Comparison of ENCODE assay signal across 9 mouse cellular contexts in the genomic region with DNA sequence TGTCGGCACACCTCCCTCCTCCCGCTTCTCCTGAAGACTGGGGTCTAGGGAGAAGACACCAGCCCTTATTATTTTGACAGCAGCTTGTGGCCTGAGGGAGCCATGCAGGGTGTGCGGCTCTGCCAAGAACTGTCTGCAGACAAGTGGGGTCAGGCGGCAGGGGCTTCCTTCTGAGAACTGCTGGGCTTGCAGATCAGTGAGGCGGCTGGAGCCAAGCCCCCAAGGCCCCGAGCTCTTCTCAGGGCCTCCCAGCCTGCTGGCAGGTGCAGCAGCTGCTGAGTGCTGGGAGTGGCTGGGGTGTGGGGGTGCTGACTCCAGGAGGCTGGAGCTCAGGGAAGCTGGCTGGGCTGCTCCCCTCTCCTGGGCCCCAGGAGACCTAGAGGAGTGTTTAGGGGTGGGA. TPM values are rescaled to one million over a fixed set of nuclear protein-coding genes. Genes with fewer than 3 reads are reported as not detected.
DNase-seq lines count a peak whose midpoint lies in the region; ATAC-seq lines count a peak whose summit lies in the region.
"Had no signal": no experiment of that assay in that cellular context is flagged by ENCODE, and none has a peak within 500 bp of the region (broad histone marks: within the 10 kb centered on the region; RNA-seq: fewer than 3 reads in every experiment).

No protein-coding gene starts in this region.

- peaks cover 51% of the 10 kb centered on the region for H3K4me1 ChIP-seq in forebrain, embryonic 10.5 days
- peaks cover 22% of the 10 kb centered on the region for H3K4me1 ChIP-seq in hindbrain, embryonic 16.5 days (ENCODE audit: control insufficient read depth, insufficient read depth, low read depth, low read length)
- H3K4me1 ChIP-seq in neural tube, embryonic 13.5 days (replicated peaks), result peaks cover 37% of the 10 kb centered on the region

- H3K27ac ChIP-seq in forebrain, embryonic 10.5 days, result peak overlapping the region; percentile 67; the same call in 1 of the 2 replicates
- H3K27ac ChIP-seq in hindbrain, embryonic 16.5 days (ENCODE audit: low read depth, low read length), result peak overlapping the region; percentile 73
- peak overlapping the region; percentile 84 for H3K27ac ChIP-seq in neural tube, embryonic 13.5 days (replicated peaks)

- peak overlapping the region; percentile 39; the same call in 1 of the 2 replicates for H3K9ac ChIP-seq in hindbrain, embryonic 16.5 days (ENCODE audit: low read depth, low read length)
- H3K9ac ChIP-seq in neural tube, embryonic 13.5 days, result peak overlapping the region; percentile 50

- peaks cover 12% of the 10 kb centered on the region for H3K36me3 ChIP-seq in forebrain, embryonic 10.5 days (replicated peaks)
- peaks cover 3% of the 10 kb centered on the region; the same call in 1 of the 2 replicates for H3K36me3 ChIP-seq in hindbrain, embryonic 16.5 days (ENCODE audit: control insufficient read depth, insufficient read depth, low read length)
- peaks cover 20% of the 10 kb centered on the region for H3K36me3 ChIP-seq in neural tube, embryonic 13.5 days

- 61% methylated on average over 6 of the region's 6 CpGs for WGBS in forebrain, embryonic 10.5 days
- WGBS in hindbrain, embryonic 16.5 days, result 20% methylated on average over 6 of the region's 6 CpGs
- WGBS in neural tube, embryonic 13.5 days, result 24% methylated on average over 6 of the region's 6 CpGs

- DNase-seq in kidney, postnatal 10 days, result peak; percentile 22
- DNase-seq in kidney, adult 18-20 months, result no peak
- DNase-seq in forebrain, embryonic 10.5 days (ENCODE audit: extremely low spot score, low spot score), result no peak
- no peak for DNase-seq in spleen, adult 18-20 months
- DNase-seq in frontal cortex, postnatal 10 days (ENCODE audit: low spot score in 2 of 2), result no peak
- DNase-seq: kidney, adult 2 months had no signal

- ATAC-seq in hindbrain, embryonic 16.5 days, result peak; percentile 61
- ATAC-seq in neural tube, embryonic 13.5 days (ENCODE audit: low read depth), result peak; percentile 77

- no peak overlapping the region for H3K4me3 ChIP-seq in forebrain, embryonic 10.5 days
- no peak overlapping the region for H3K4me3 ChIP-seq in hindbrain, embryonic 16.5 days (ENCODE audit: low read length)
- H3K4me3 ChIP-seq in neural tube, embryonic 13.5 days, result no peak overlapping the region
- H3K4me3 ChIP-seq: myocyte had no signal

- H3K9me3 ChIP-seq in forebrain, embryonic 10.5 days, result no peaks in the 10 kb centered on the region
- no peaks in the 10 kb centered on the region for H3K9me3 ChIP-seq in hindbrain, embryonic 16.5 days (ENCODE audit: control insufficient read depth, low read length)
- H3K9me3 ChIP-seq in neural tube, embryonic 13.5 days, result no peaks in the 10 kb centered on the region

- H3K27me3 ChIP-seq in forebrain, embryonic 10.5 days (ENCODE audit: poor library complexity, severe bottlenecking), result no peaks in the 10 kb centered on the region
- H3K27me3 ChIP-seq in hindbrain, embryonic 16.5 days (replicated peaks; ENCODE audit: control insufficient read depth, insufficient read depth, low read length), result no peaks in the 10 kb centered on the region
- H3K27me3 ChIP-seq in neural tube, embryonic 13.5 days, result no peaks in the 10 kb centered on the region

- H3K4me2 ChIP-seq in hindbrain, embryonic 16.5 days (ENCODE audit: low read length), result 0 out of 2 replicates have a peak overlapping the region, but pooled peaks have one; percentile 14
- 0 out of 2 replicates have a peak overlapping the region, but pooled peaks have one; percentile 3 for H3K4me2 ChIP-seq in neural tube, embryonic 13.5 days

RNA-seq across cellular contexts. Expression of a gene that starts 31.1 kb away (rescaled TPM):
- polyA plus RNA-seq in forebrain, embryonic 10.5 days (2016; fragmentation: Nextera tagmentation; extraction: Ambion mirVana), result 14.8 and 16.4 TPM in 2 replicates
- polyA plus RNA-seq in hindbrain, embryonic 16.5 days (2015; fragmentation: Nextera tagmentation; extraction: Ambion mirVana), result 45.9 and 55.1 TPM in 2 replicates
- 33.7 and 35.9 TPM in 2 replicates for polyA plus RNA-seq in neural tube, embryonic 13.5 days (2015; fragmentation: Nextera tagmentation; extraction: Ambion mirVana)

RNA-seq across cellular contexts. Expression of a gene that starts 34.9 kb away (rescaled TPM):
- polyA plus RNA-seq in forebrain, embryonic 10.5 days (2016; fragmentation: Nextera tagmentation; extraction: Ambion mirVana), result 0.19 and 0.38 TPM in 2 replicates
- 0.58 and 2.8 TPM in 2 replicates for polyA plus RNA-seq in hindbrain, embryonic 16.5 days (2015; fragmentation: Nextera tagmentation; extraction: Ambion mirVana)
- polyA plus RNA-seq in neural tube, embryonic 13.5 days (2015; fragmentation: Nextera tagmentation; extraction: Ambion mirVana), result 0.55 and 1.8 TPM in 2 replicates

RNA-seq across cellular contexts. Expression of a gene that starts 55.2 kb away (rescaled TPM):
- 14.5 and 16.3 TPM in 2 replicates for polyA plus RNA-seq in forebrain, embryonic 10.5 days (2016; fragmentation: Nextera tagmentation; extraction: Ambion mirVana)
- polyA plus RNA-seq in hindbrain, embryonic 16.5 days (2015; fragmentation: Nextera tagmentation; extraction: Ambion mirVana), result 7.4 and 10.1 TPM in 2 replicates
- 16.3 and 17.3 TPM in 2 replicates for polyA plus RNA-seq in neural tube, embryonic 13.5 days (2015; fragmentation: Nextera tagmentation; extraction: Ambion mirVana)
